Mouse (Mus musculus) ES-E14 (cell line): ENCODE measurements at regions not wholly inside any gene's neighbourhood (a gene's known extent, or its start where the extent isn't known, plus 50 kb on each side); places are given as distances from the start of the nearest gene placed in this dataset.
"Not testable (repeated sequence)": the region's sequence is repeated elsewhere in the genome, so short reads cannot be mapped to it uniquely, and the experiment has no call there.

Source experiments
- DNase-seq: peaks from one replicate; pipeline ENCODE4 v3.0.0-alpha.2; 2013; ENCODE audit warnings: low read depth, low spot score
- H3K27ac ChIP-seq: 2 replicates; pipeline ENCODE4 v1.5.1; 2012; ENCODE audit warnings: low read depth, mild to moderate bottlenecking, low read length, moderate library complexity, mixed read lengths; ENCODE audit not compliant: poor library complexity, insufficient read depth, severe bottlenecking
- H3K36me3 ChIP-seq: 2 replicates; pipeline ENCODE4 v1.6.1; 2012; ENCODE audit warnings: mild to moderate bottlenecking, low read length, moderate library complexity, mixed read lengths; ENCODE audit not compliant: control insufficient read depth, poor library complexity, insufficient read depth, severe bottlenecking
- H3K4me1 ChIP-seq, 2 experiments: fragments of 150-350 bp in 1 of 2; sonication (generic) in 1 of 2; 2 replicates each; pipeline ENCODE4 v1.6.1; 2012; ENCODE audit warnings: low read length in 2 of 2, mild to moderate bottlenecking in 1 of 2, mixed read lengths in 1 of 2; ENCODE audit not compliant: control insufficient read depth in 2 of 2, insufficient read depth in 2 of 2, poor library complexity in 1 of 2
- H3K4me3 ChIP-seq, 2 experiments: fragments of 150-350 bp in 1 of 2; sonication (generic) in 1 of 2; 2 replicates each; pipeline ENCODE4 v1.5.1; 2012; ENCODE audit warnings: low read length in 2 of 2, low read depth in 1 of 2, mild to moderate bottlenecking in 1 of 2, mixed read lengths in 1 of 2; ENCODE audit not compliant: insufficient read depth in 1 of 2, poor library complexity in 1 of 2, severe bottlenecking in 1 of 2
- H3K9ac ChIP-seq: 2 replicates; pipeline ENCODE4 v1.6.1; 2012; ENCODE audit warnings: low read depth, mild to moderate bottlenecking, low read length, mixed read lengths; ENCODE audit not compliant: poor library complexity, insufficient read depth, severe bottlenecking
- H3K9me3 ChIP-seq: fragments of 150-350 bp; sonication (generic); 2 replicates; pipeline ENCODE4 v1.6.1; 2012; ENCODE audit warnings: low read depth, mild to moderate bottlenecking, low read length; ENCODE audit not compliant: control insufficient read depth, insufficient read depth
- CHD2 ChIP-seq: IDR thresholded peaks from 2 replicates; pipeline ENCODE4 v1.6.1; 2014; ENCODE audit warnings: mild to moderate bottlenecking, low read depth, low read length, inconsistent platforms
- HCFC1 ChIP-seq: IDR thresholded peaks from 2 replicates; pipeline ENCODE4 v1.6.1; 2012; ENCODE audit warnings: low read length, inconsistent platforms, borderline replicate concordance; ENCODE audit not compliant: insufficient read depth
- MAFK ChIP-seq: IDR thresholded peaks from 2 replicates; pipeline ENCODE4 v1.6.1; 2014; ENCODE audit warnings: mild to moderate bottlenecking, low read depth, low read length, inconsistent platforms; ENCODE audit not compliant: insufficient read depth
- ZC3H11A ChIP-seq: IDR thresholded peaks from 2 replicates; pipeline ENCODE4 v1.6.1; 2012; ENCODE audit warnings: low read depth, mild to moderate bottlenecking, inconsistent platforms, low read length, borderline replicate concordance
- ZNF384 ChIP-seq: IDR thresholded peaks from 2 replicates; pipeline ENCODE4 v1.6.1; 2012; ENCODE audit warnings: low read depth, low read length, inconsistent platforms
- in situ Hi-C, 2 experiments: fragments of 600-800 bp; cut with MboI; formaldehyde crosslinking; loops; one replicate each; pipeline ENCODE4 v1.15.1; 2025; ENCODE audit warnings: low sequenced_read_pairs in 2 of 2, inconsistent platforms in 1 of 2; ENCODE audit not compliant: unreplicated experiment in 2 of 2

DNA sequence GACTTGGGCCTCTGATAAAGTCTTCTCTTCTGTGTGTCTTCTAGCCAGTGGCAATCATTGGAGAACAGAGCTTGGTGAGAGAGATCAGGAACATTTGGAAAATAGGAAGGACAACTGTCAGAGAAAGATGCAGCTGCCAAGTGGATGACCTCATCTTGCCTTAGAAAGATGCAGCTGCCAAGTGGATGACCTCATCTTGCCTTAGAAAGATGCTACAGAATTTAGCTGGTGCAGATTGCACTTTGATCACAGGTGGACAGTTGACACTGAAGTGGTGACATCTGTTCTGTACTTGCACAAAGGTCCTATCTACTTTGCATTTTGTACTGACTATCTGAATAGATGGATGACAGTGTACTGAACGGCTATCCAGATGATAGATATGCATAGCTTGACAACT, 163.1 kb downstream of the Ube2e3 start:
- DNase-seq: no peak
- Histone ChIP-seq H3K9ac (no peak overlapping the region), H3K36me3 (no peaks in the 10 kb centered on the region), H3K4me1 (no peaks in the 10 kb centered on the region), H3K4me3 (no peak overlapping the region), H3K9me3 (no peaks in the 10 kb centered on the region), H3K27ac (no peak overlapping the region)
- TF ChIP-seq MAFK: no peak
- TF ChIP-seq HCFC1: no peak
- no peak for TF ChIP-seq ZNF384
- in situ Hi-C loops: no loop called here

DNA sequence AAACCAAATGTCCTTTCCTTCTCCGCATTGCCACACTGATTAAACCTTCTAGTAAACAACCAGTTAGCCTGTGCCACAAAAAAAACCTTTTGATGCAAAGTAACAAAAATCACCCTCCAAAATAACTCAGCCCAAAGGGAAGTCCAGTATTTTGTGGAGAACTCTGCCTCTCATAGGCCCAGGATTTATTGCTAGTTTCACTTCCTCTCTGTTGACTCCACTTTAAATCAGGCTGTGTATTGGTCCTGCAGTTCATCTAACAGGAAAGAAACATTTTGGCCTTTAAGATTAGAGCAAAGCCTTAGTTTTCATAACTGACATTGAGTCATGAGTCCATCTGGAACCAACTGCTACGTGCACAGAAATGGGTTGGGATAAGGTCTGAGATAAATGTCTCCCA, 168.4 kb downstream of the Ube2e3 start:
- in situ Hi-C loops: no loop called here
- DNase-seq: no peak
- Histone ChIP-seq H3K4me3 (no peak overlapping the region), H3K36me3 (no peaks in the 10 kb centered on the region), H3K4me1 (no peaks in the 10 kb centered on the region), H3K27ac (no peak overlapping the region), H3K9ac (no peak overlapping the region), H3K9me3 (no peaks in the 10 kb centered on the region)
- TF ChIP-seq MAFK (no peak), ZNF384 (no peak), HCFC1 (no peak), CHD2 (no peak)

DNA sequence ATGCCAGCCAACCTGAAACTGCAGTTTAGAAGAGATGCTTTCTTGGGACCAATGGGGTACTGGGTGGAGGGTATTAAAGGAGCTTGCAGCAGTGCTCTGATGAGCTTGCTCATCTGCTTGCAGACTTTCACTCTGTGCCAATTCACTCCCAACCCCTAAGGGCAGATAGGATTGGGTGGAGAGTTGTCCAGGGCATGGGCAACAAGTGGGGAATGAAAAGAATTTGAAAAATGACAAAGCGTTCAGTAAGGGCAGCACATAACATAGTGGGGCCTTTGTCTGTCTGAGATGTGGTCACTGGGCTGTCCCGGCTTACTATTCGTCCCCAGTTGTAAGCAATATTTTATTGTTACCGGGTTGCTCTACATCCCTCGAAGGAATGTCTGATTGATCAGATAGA, 170.7 kb downstream of the Ube2e3 start:
- no peak overlapping the region for H3K27ac ChIP-seq
- H3K4me1 ChIP-seq: no peaks in the 10 kb centered on the region
- no peaks in the 10 kb centered on the region for H3K9me3 ChIP-seq
- H3K36me3 ChIP-seq: no peaks in the 10 kb centered on the region
- TF ChIP-seq ZC3H11A: no peak
- no peak for TF ChIP-seq HCFC1
- no peak for TF ChIP-seq CHD2
- TF ChIP-seq MAFK: no peak
- TF ChIP-seq ZNF384: no peak
- in situ Hi-C loops: no loop called here
- H3K9ac ChIP-seq: no peak overlapping the region
- no peak for DNase-seq
- no peak overlapping the region for H3K4me3 ChIP-seq

DNA sequence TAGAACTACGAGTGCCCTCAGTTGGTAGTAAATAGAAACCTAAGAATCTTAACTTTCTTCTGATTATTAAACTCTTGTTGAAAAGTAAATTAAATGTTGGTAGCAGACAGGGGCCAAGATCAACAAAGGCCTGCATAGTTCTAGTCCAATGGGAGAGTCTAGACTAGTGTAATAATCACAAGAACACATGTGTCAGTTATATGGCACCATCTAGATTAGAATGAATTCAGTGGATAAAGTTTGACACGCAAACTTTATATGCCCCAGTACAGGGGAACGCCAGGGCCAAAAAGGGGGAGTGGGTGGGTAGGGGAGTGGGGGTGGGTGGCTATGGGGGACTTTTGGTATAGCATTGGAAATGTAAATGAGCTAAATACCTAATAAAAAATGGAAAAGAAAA, 176.9 kb downstream of the Ube2e3 start:
- DNase-seq, H3K27ac ChIP-seq, H3K4me1 ChIP-seq, H3K9ac ChIP-seq, H3K4me3 ChIP-seq, H3K36me3 ChIP-seq, H3K9me3 ChIP-seq, in situ Hi-C loops: not testable (repeated sequence)

DNA sequence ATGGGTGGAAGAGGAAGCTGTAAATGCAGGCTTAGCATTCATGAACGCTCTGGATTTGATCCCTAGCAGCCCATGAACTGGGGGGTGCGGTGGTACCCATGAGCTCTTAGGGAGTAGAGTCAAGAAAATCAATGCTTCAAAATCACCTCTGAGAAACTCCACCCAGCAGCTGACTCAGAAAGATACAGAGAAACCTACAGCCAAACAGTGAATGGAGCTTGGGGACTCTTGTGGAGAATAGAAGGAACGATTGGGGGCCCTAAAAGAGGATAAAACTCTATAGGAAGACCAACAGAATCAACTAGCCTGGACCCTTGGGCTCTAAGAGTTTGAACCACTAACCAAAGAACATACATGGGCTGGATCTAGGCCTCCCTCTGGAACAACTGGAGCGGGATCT, 177.6 kb downstream of the Ube2e3 start:
- Histone ChIP-seq H3K9ac (no peak overlapping the region), H3K4me3 (no peak overlapping the region), H3K27ac (no peak overlapping the region), H3K36me3 (no peaks in the 10 kb centered on the region), H3K4me1 (no peaks in the 10 kb centered on the region), H3K9me3 (no peaks in the 10 kb centered on the region)
- no peak for TF ChIP-seq ZNF384
- no peak for TF ChIP-seq ZC3H11A
- TF ChIP-seq MAFK: no peak
- no peak for TF ChIP-seq HCFC1
- no peak for TF ChIP-seq CHD2
- no peak for DNase-seq
- in situ Hi-C loops: no loop called here
